ENCODE assay signal across 8 mouse cellular contexts in the genomic region with DNA sequence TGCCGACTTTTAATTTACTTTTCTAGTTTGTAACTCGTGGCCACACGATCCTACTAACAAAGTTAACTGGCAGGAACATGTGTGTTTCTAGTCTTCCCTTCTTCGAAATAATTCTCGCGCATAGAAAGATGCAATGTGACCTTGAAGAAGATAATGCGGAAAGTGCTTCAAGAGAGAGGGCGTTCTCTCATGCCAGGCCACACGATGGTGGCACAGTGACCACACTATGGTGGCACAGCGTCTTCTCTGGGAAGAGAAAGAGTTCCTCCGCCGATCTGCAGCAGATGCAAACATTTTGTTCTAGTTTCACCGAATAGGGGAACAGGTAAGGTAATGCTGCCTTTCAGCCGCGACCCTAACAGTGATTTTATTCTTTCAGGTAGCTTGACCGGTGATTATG.
DNase-seq lines count a peak whose midpoint lies in the region; ATAC-seq lines count a peak whose summit lies in the region.

No protein-coding gene starts in this region.

- peak; percentile 4 to 11 for DNase-seq in cerebellum, adult 18-20 months
- no peak for DNase-seq in cerebellum, adult 11-12 months
- DNase-seq in lung, postnatal 10 days: no peak
- peak; percentile 38 for DNase-seq in retina, postnatal 1 day
- no peak for DNase-seq in spleen, postnatal 36 days (ENCODE audit: low spot score in 2 of 2)
- no peak for DNase-seq in yolk sac, embryonic 10.5 days (ENCODE audit: low spot score)

- no peak overlapping the region for H3K27ac ChIP-seq in lung, embryonic 15.5 days
- no peak overlapping the region for H3K27ac ChIP-seq in limb, embryonic 12.5 days

- H3K4me3 ChIP-seq in lung, embryonic 15.5 days: peak overlapping the region; percentile 33
- H3K4me3 ChIP-seq in limb, embryonic 12.5 days (replicated peaks): peak overlapping the region; percentile 30

- 41% methylated on average over 16 of the region's 16 CpGs for WGBS in lung, embryonic 15.5 days
- WGBS in limb, embryonic 12.5 days: 48% methylated on average over 16 of the region's 16 CpGs

- no peaks in the 10 kb centered on the region for H3K9me3 ChIP-seq in lung, embryonic 15.5 days
- no peaks in the 10 kb centered on the region for H3K9me3 ChIP-seq in limb, embryonic 12.5 days

- peak overlapping the region; percentile 64 for H3K4me2 ChIP-seq in lung, embryonic 15.5 days
- H3K4me2 ChIP-seq in limb, embryonic 12.5 days: peak overlapping the region; percentile 54

- no peaks in the 10 kb centered on the region for H3K27me3 ChIP-seq in lung, embryonic 15.5 days
- no peaks in the 10 kb centered on the region for H3K27me3 ChIP-seq in limb, embryonic 12.5 days

- 0 out of 2 replicates have a peak, but pooled peaks cover 3% of the 10 kb centered on the region for H3K4me1 ChIP-seq in lung, embryonic 15.5 days
- H3K4me1 ChIP-seq in limb, embryonic 12.5 days (replicated peaks): peaks cover 4% of the 10 kb centered on the region; the same call in 1 of the 2 replicates

- no peak overlapping the region for H3K9ac ChIP-seq in lung, embryonic 15.5 days
- H3K9ac ChIP-seq in limb, embryonic 12.5 days (replicated peaks): 0 out of 2 replicates have a peak overlapping the region, but pooled peaks have one; percentile 27

- no peaks in the 10 kb centered on the region for H3K36me3 ChIP-seq in lung, embryonic 15.5 days
- no peaks in the 10 kb centered on the region for H3K36me3 ChIP-seq in limb, embryonic 12.5 days

- ATAC-seq in lung, embryonic 15.5 days (ENCODE audit: borderline replicate concordance, extremely low read depth, low FRiP score, low TSS enrichment): no peak
- no peak for ATAC-seq in limb, embryonic 12.5 days (ENCODE audit: insufficient number of reproducible peaks, insufficient read depth, low FRiP score, low TSS enrichment, low read depth)

Comparison
In these comparisons a context has a peak if more than half of its experiments do, and no peak if none do; other contexts are left out.
1. DNase-seq: peak in cerebellum, adult 18-20 months (2 of 2) and retina, postnatal 1 day (single experiment); none in cerebellum, adult 11-12 months (single experiment), lung, postnatal 10 days (single experiment), spleen, postnatal 36 days (0 of 2) and yolk sac, embryonic 10.5 days (single experiment).